Mouse (Mus musculus): ENCODE measurements around the gene Gm5141.
A peak's percentile ranks its signal among the peaks of the same experiment; 100 is the strongest.
"Not testable (repeated sequence)": the region's sequence is repeated elsewhere in the genome, so short reads cannot be mapped to it uniquely, and the experiment has no call there.

Gene Gm5141

GRCm38 (mm10) chr13:62785199-62786134 lies at the start of gene Gm5141:
TSS of gene Gm5141 (minus strand) at chr13:62785808.
- DNase-seq: peak; percentile 54 to 63

DNA sequence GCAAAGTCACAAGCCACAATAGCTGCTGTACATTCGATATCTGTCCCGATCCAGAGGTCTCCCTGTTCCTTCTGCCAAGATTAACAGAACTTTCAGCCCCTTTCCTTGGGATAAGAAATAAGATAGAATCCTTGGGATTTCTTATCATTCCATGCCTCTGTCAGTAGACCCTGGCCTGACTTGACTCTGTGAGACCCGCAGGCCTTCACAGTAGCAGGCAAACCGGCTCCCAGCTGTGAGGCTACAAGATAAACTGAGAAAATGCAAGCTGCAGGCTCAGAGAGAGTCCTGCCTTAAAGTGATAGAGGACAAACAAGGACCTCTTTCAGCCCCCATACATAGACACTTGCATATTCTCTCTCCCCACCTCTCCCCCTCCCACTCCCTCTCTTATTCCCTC lies 47.7 kb upstream of the Gm5141 start:
- DNase-seq: no peak

GRCm38 (mm10) chr13:62832239-62832638 lies 46.6 kb upstream of the Gm5141 start:
- DNase-seq: no peak

DNA sequence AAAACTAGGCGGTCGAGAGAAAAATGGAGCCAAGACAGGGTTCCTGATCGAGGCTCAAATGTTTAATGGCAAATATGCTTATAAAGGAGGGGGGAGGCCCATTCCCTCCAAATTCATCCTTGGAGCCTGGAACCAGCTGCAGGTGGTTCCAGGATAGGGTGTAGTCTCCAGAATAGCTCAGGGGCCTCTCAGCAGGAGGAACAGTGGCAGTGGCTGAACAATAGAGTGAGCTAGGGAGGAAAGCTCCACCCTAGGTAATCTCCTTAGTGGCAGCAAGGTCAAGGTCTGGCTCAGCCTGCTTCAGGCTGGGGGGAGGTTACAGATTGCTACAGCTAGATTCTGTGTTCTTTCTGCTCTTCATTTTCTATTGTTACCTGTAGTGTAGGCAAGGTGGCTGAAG lies 30.1 kb upstream of the Gm5141 start:
- not testable (repeated sequence) for DNase-seq

DNA sequence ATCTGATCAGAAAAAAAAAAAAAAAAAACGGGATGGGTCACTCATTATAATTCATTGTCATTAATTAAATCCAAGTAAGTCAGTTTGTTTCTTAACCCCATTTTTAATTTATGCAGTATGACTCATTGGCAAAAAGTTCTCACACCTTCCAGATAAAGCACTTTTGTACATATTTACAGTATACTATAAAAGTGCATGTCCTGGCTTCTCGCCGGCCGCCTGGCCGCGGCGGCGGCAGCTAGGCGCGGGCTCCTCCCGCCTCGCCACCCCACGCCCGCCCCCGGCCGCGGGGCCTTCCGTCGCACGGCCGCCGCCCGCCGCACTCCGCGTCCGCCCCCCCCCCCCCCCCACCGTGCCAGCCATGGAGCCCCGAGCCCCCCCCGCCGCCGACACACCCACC lies 27.1 kb upstream of the Gm5141 start:
- DNase-seq: peak in 1 of 2 experiments; percentile 1

DNA sequence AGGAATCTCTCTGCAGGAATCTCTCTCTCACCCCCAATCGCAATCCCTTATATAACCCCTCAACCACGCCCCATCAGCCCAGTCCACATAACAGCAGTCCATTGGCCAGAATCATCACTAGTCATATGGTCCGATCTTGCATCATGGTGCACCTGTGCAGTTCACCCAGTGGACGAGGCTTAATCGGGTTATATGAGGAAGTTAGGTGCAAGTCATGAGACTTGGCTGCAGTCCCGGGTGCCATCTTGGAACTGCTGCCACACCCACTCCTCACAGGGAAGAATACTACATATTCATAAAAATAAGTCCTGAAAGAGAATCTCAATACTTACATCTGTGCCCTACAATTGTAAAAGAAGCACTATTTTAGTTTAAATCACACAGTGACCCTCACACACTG lies 22.4 kb upstream of the Gm5141 start:
- DNase-seq: not testable (repeated sequence)

GRCm38 (mm10) chr13:62786135-62786493 lies 506 bp upstream of the Gm5141 start:
- not testable (repeated sequence) for DNase-seq

DNA sequence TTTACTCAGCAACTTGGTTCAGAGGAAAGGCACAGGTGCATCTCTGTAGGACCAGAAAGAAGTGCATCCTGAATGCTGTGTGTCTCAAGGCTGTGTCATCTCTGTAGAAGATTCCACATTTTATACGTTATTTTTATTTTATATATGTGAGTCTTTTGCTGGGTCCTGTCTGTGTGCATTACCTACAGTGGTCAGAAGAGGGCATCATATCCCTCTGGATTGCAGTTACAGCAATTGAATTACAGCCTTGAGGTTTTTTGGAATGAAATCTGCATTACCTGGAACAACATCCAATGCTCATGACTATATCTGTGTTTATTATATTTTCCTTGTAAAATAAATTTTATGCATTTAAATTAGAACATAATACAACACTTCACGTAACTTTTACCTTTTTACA lies 21.8 kb downstream of the Gm5141 start:
- DNase-seq: peak in 1 of 2 experiments; percentile 20

DNA sequence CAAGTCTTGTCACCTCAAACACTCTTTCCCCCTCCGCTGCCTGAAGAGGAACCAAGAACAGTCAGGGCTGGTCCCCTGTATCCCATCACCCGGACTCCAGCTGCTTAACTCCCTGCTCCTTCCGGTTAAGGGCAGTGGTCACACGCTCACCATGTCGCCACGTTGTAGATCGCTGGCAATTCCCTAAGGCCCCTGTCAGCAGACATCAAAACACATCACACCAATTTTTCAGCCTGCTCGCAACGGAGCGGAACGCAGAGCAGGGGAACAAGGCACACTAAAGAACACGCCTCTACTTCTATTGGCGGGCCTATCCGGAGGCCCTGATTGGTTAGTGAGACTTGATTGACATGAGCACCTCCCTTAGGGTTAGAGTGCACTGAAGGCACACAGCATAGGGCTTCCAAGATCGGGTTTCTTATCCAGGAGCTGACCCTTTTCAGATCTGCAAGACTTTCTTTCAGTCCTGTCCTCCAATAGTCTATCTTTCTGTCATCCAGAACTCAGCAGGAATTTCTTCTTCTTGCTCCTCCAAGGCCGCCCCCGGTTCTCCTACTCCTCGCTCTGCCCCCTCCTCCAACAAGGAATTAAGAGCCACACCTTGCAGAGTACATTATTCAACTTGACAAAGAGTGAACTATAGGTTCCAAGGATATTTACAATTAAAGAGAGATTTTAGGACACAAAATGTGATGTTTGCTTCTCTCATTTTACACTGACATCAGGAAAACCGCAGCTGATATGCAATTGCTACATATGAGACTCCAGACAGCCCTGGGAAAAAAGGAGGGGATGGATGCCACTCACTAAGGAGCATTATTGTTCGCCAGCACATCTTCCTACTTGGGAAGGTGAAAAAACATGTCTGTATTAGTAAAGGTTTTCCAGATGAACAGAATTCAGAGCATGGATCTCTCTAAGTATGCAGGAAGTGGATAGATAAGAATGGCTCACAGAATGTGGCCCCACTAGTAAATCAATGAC lies 24.9 kb downstream of the Gm5141 start, which contains the start of gene Platr25:
Gene Platr25 (minus strand): TSS at position 278 of the 984 bp plus-strand sequence.
- peak; percentile 72 to 76 for DNase-seq

DNA sequence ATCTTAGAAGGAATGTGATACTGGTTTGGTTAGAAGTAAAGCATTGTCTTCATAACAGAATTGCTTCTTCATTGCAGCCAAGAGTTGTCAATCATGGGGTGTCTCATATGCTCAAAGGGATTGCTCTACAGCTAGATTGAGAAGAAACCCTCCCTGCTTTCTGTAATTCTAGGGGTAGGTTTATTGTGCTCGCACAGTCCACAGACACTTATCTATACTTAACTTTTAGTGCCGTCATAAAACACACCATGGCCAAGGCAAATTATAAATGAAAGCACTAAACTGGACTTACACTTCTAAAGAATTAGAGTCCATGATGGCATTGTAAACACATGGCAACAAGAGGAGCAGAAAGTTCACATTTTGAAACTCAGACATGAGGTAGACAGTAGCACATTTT lies 52.3 kb downstream of the Gm5141 start:
- no peak for DNase-seq

Data from lung, adult 18-20 months (tissue).